Mouse (Mus musculus) forebrain, postnatal 0 days (tissue): ENCODE data around the gene Ints4. TPM values are rescaled to one million over a fixed set of nuclear protein-coding genes. Genes with fewer than 3 reads are reported as not detected.

Source experiments
- ATAC-seq: fragments of 200-750 bp; cut with Nextera tagmentation; 2 replicates; pipeline ENCODE4 v1.8.0; 2017; ENCODE audit warnings: mild to moderate bottlenecking, moderate library complexity
- DNase-seq: peaks from one replicate; pipeline ENCODE4 v3.0.0-alpha.2; 2015
- H3K27ac ChIP-seq: fragments of 300-500 bp; sonication (generic); 2 replicates; pipeline ENCODE4 v1.5.1; 2014; ENCODE audit warnings: low read depth, mild to moderate bottlenecking, antibody characterized with exemption, low read length, moderate library complexity, mixed read lengths
- H3K27me3 ChIP-seq: fragments of 300-500 bp; sonication (generic); 2 replicates; pipeline ENCODE4 v1.6.1; 2014; ENCODE audit warnings: mild to moderate bottlenecking, low read length, mixed read lengths; ENCODE audit not compliant: insufficient read depth
- H3K36me3 ChIP-seq: fragments of 300-500 bp; sonication (generic); 2 replicates; pipeline ENCODE4 v1.6.1; 2014; ENCODE audit warnings: mild to moderate bottlenecking, moderate library complexity; ENCODE audit not compliant: insufficient read depth
- H3K4me1 ChIP-seq: fragments of 300-500 bp; sonication (generic); 2 replicates; pipeline ENCODE4 v1.6.1; 2014; ENCODE audit warnings: antibody characterized with exemption; ENCODE audit not compliant: insufficient read depth
- H3K4me2 ChIP-seq: fragments of 300-500 bp; sonication (generic); 2 replicates; pipeline ENCODE4 v1.6.1; 2014; ENCODE audit warnings: low read depth, mild to moderate bottlenecking, moderate library complexity
- H3K4me3 ChIP-seq: fragments of 300-500 bp; sonication (generic); 2 replicates; pipeline ENCODE4 v1.5.1; 2014; ENCODE audit warnings: low read depth, low read length, mixed read lengths
- H3K9ac ChIP-seq: fragments of 300-500 bp; sonication (generic); 2 replicates; pipeline ENCODE4 v1.6.1; 2014; ENCODE audit warnings: mild to moderate bottlenecking
- H3K9me3 ChIP-seq: fragments of 300-500 bp; sonication (generic); 2 replicates; pipeline ENCODE4 v1.6.1; 2016; ENCODE audit warnings: low read length
- CTCF ChIP-seq: sonication (generic); IDR thresholded peaks from 2 replicates; pipeline ENCODE4 v1.5.1; 2016; ENCODE audit warnings: antibody characterized with exemption, control low read depth, low read depth
- WGBS: fragments of 180-500 bp; shearing (Covaris S2); extraction: QIAGEN DNeasy Blood & Tissue Kit; methylation state at CpG from one replicate; pipeline ENCODE4 v1.1.7; 2014; 5-methylcytosine and 5-hydroxymethylcytosine counted together
- polyA plus RNA-seq: library from polyadenylated mRNA; unstranded; fragments of >200 nt; fragmentation: Nextera tagmentation; extraction: Ambion mirVana; gene quantifications from 2 replicates; pipeline ENCODE4 v1.2.1, GENCODE M21; 2015
- total RNA-seq: library from RNA; depleted of rRNA; stranded (reverse); fragments of >200 nt; gene quantifications from 2 replicates; pipeline ENCODE4 v1.2.3, GENCODE M21; 2014

Gene Ints4
- total and polyA plus RNA-seq, 2 experiments from 2014 or later: 29.0 to 36.0 TPM

DNA sequence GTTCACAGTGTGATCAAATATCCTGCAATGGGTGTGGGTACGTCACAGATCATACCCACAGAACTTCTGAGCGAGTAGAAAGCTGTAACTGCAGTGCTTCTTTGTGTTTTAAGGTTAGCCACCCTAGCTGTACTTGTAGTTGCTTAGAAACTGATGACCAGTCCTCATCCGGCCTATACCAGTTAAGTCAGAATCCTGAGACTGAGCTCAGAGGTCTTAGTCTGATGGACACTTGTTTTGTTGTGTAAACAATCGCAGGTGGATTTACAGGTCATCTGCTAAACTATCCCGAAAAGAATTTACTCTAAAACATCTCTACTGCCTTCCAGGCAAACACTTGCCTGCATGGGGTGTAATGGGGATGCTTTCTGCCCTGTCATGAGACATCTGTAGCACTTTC, 55.8 kb downstream of the Ints4 start:
- Histone ChIP-seq H3K4me1 (no peaks in the 10 kb centered on the region), H3K4me3 (no peak overlapping the region), H3K4me2 (no peak overlapping the region), H3K27me3 (no peaks in the 10 kb centered on the region), H3K27ac (no peak overlapping the region), H3K36me3 (peaks cover 70% of the 10 kb centered on the region), H3K9me3 (no peaks in the 10 kb centered on the region), H3K9ac (no peak overlapping the region)
- WGBS: 91% methylated on average over 5 of the region's 5 CpGs
- no peak for TF ChIP-seq CTCF
- DNase-seq: no peak
- no peak for ATAC-seq

DNA sequence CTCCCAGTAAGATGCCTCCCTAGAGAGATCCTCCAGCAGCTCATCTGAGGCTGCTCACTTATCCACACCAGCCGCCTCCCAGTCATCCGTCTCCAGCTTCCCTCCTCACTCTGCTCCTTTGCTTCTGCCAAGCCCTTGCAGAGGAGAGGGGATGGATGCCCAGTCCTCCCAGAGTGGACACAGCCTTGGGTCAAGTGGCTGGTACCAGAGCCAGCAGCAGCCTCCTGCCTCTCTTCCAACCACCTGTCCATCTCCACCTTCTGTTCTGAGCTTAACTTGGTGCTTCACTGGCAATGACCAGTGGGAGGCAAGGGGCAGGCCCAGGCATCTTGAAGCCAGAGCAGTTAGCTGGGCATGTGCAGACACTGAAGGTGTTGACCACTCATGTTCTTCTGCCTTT, 65.7 kb downstream of the Ints4 start:
- no peak for DNase-seq
- 87% methylated on average over 2 of the region's 2 CpGs for WGBS

GRCm38 (mm10) chr7:97549301-97549700, 68.5 kb downstream of the Ints4 start:
- H3K4me2 ChIP-seq: no peak overlapping the region
- no peak overlapping the region for H3K9ac ChIP-seq
- H3K27ac ChIP-seq: no peak overlapping the region
- ATAC-seq (no peak), DNase-seq (no peak)
- TF ChIP-seq CTCF: no peak
- H3K4me1 ChIP-seq: no peaks in the 10 kb centered on the region
- no peaks in the 10 kb centered on the region for H3K27me3 ChIP-seq
- H3K4me3 ChIP-seq: no peak overlapping the region
- peaks cover 11% of the 10 kb centered on the region for H3K36me3 ChIP-seq
- no peaks in the 10 kb centered on the region for H3K9me3 ChIP-seq
- WGBS: 96% methylated on average over 10 of the region's 10 CpGs

More for the DNA sequence above, 65.7 kb downstream of the Ints4 start:
- H3K9me3 ChIP-seq: no peaks in the 10 kb centered on the region
- ATAC-seq: no peak
- H3K36me3 ChIP-seq: peaks cover 24% of the 10 kb centered on the region
- no peak overlapping the region for H3K9ac ChIP-seq
- H3K4me1 ChIP-seq: no peaks in the 10 kb centered on the region
- TF ChIP-seq CTCF: no peak
- no peak overlapping the region for H3K4me2 ChIP-seq
- no peak overlapping the region for H3K27ac ChIP-seq
- no peaks in the 10 kb centered on the region for H3K27me3 ChIP-seq
- H3K4me3 ChIP-seq: no peak overlapping the region

- DNase-seq (no peak), ATAC-seq (no peak)
- WGBS: 89% methylated on average over 9 of the region's 9 CpGs
- no peaks in the 10 kb centered on the region for H3K27me3 ChIP-seq
- no peaks in the 10 kb centered on the region for H3K9me3 ChIP-seq
- peaks cover 11% of the 10 kb centered on the region for H3K36me3 ChIP-seq
- H3K9ac ChIP-seq: no peak overlapping the region
- H3K27ac ChIP-seq: no peak overlapping the region
- H3K4me2 ChIP-seq: no peak overlapping the region
- no peak for TF ChIP-seq CTCF
- no peaks in the 10 kb centered on the region for H3K4me1 ChIP-seq
- no peak overlapping the region for H3K4me3 ChIP-seq
These were observed 69.9 kb downstream of the Ints4 start for GRCm38 (mm10) chr7:97550673-97551072.

DNA sequence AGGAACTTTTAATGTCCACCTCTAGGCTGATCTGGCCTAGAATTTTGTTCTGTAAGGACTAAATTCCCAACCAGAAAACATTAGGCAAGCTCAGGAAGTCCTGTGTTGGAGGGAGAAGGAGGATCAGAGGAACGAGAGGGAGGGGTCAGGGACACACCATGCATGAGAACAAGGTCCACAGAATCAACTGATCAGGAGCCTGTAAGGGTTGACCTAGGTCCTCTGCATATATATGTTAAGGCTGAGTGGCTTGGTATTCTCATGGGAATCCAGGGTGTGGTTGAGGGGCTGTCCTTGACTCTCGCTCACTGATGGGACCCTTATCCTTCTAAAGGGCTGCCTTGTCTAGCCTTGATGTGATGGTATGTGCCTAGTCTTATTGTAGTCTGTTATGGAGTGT, 82.8 kb downstream of the Ints4 start:
- DNase-seq: no peak
- no peaks in the 10 kb centered on the region for H3K4me1 ChIP-seq
- H3K4me3 ChIP-seq: no peak overlapping the region
- no peak for ATAC-seq
- no peak for TF ChIP-seq CTCF
- H3K27ac ChIP-seq: no peak overlapping the region
- no peaks in the 10 kb centered on the region for H3K27me3 ChIP-seq
- 0 out of 2 replicates have a peak, but pooled peaks cover 4% of the 10 kb centered on the region for H3K36me3 ChIP-seq
- WGBS: 91% methylated on average over 2 of the region's 2 CpGs
- H3K4me2 ChIP-seq: no peak overlapping the region
- H3K9me3 ChIP-seq: no peaks in the 10 kb centered on the region
- no peak overlapping the region for H3K9ac ChIP-seq

GRCm38 (mm10) chr7:97569372-97569771, 88.6 kb downstream of the Ints4 start:
- Histone ChIP-seq H3K9ac (no peak overlapping the region), H3K36me3 (no peaks in the 10 kb centered on the region)
- ATAC-seq: no peak

DNA sequence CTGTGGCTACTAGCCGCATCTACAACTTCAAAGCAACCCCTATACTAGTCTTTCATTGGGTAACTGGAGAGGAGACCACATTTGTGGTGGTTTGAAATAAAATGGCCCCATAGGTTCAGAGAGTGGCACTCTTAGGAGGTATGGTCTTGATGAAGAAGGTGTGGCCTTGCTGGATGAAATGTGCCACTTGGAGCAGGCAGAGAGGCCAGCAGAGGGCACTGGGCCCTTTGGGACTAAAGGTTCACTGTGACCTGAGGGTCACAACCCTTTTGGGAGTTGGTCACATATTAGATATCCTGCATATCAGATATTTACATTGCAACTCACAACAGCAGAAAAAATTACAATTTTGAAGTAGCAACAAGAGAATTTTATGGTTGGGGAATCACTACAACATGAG, 89.6 kb downstream of the Ints4 start:
- Histone ChIP-seq H3K4me1 (no peaks in the 10 kb centered on the region), H3K4me3 (no peak overlapping the region), H3K36me3 (no peaks in the 10 kb centered on the region), H3K9me3 (no peaks in the 10 kb centered on the region), H3K9ac (no peak overlapping the region), H3K4me2 (no peak overlapping the region), H3K27me3 (no peaks in the 10 kb centered on the region), H3K27ac (no peak overlapping the region)
- WGBS: 100% methylated on average over 1 of the region's 1 CpGs
- no peak for TF ChIP-seq CTCF
- DNase-seq (no peak), ATAC-seq (no peak)

More at GRCm38 (mm10) chr7:97569372-97569771, 88.6 kb downstream of the Ints4 start:
- Histone ChIP-seq H3K27me3 (no peaks in the 10 kb centered on the region), H3K9me3 (no peaks in the 10 kb centered on the region), H3K4me3 (no peak overlapping the region), H3K4me2 (no peak overlapping the region), H3K27ac (no peak overlapping the region), H3K4me1 (no peaks in the 10 kb centered on the region)
- no peak for TF ChIP-seq CTCF
- 79% methylated on average over 4 of the region's 4 CpGs for WGBS
- DNase-seq: no peak
